Mouse (Mus musculus): ENCODE data around the gene Aurka.
A peak's percentile ranks its signal among the peaks of the same experiment; 100 is the strongest.

Gene Aurka

GRCm38 (mm10) chr2:172370411-172371223, at the start of gene Aurka, which contains the start of gene Cstf1:
TSS of gene Aurka (minus strand) at chr2:172370535.
TSS of gene Cstf1 (plus strand) at chr2:172370681.
- DNase-seq (ENCODE audit: low read depth, low spot score) = peak; percentile 98

- DNase-seq (ENCODE audit: low read depth, low spot score) = no peak
Measured at GRCm38 (mm10) chr2:172418208-172418607, 47.9 kb upstream of the Aurka start.

GRCm38 (mm10) chr2:172416876-172417275, 46.5 kb upstream of the Aurka start:
- no peak for DNase-seq (ENCODE audit: low read depth, low spot score)

- DNase-seq (ENCODE audit: low read depth, low spot score) = no peak
Measured at GRCm38 (mm10) chr2:172416218-172416617, 45.9 kb upstream of the Aurka start.

DNA sequence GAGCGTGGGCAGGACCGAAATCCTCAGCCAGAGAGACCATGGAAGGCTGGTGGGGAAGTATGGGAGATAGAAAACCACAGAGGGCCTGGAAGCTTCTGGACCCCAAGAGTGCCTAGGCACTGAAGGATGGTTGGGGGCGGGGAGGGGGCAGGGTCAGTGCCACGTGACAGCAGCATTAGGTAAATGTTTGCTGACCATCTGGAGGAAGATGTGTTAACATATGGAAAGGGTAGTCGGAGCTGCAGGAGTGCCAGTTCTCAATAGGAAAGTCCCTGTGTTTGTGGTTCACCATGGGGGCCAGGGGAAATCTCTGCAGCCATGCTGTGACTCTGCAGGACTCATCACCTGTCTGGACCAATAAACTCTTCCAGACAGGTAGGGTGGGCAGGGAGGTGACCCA, 43.6 kb upstream of the Aurka start:
- no peak for DNase-seq (ENCODE audit: low read depth, low spot score)

- no peak for DNase-seq (ENCODE audit: low read depth, low spot score)
Measured at GRCm38 (mm10) chr2:172413273-172413672, 42.9 kb upstream of the Aurka start.

GRCm38 (mm10) chr2:172412454-172412853, 42.1 kb upstream of the Aurka start:
- DNase-seq (ENCODE audit: low read depth, low spot score) = peak; percentile 37

DNA sequence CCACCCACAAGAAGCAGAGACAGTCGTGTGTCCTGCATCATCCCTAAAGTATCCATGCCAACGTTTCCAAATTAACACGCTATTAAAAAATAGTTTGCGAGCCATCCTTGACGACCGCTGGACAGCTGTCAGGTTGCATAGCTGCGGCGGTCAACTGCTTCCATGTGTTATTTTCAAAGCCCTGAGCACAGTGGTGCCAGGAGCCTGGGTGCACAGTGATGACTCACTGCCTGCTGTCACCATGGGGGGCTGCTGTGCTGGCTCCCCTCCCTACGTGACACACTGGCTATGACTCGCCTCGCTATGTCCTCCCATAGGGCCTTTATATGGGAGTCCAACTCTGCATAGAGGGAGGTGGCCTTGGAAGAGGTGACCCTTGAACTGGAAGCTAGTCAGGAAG, 40.8 kb upstream of the Aurka start:
- DNase-seq (ENCODE audit: low read depth, low spot score) = no peak

DNA sequence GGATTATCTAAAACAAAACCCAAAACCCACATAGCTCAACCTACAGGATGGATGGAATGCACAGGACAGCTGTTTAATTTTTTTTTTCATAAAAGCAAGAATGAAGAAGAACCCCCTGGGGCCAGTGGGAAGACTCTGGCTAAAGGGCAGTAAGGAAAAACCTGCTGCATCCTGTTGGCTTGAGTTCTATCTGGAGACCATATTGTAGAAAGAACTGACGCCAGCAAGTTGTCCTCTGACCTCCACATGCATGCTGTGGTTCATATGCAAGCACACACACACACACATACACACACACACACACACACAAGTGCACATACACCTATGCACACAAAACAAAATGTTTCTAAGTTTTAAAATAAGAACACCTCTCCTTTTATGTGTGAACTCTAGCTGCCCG, 40.4 kb upstream of the Aurka start:
- DNase-seq (ENCODE audit: low read depth, low spot score) = no peak

DNA sequence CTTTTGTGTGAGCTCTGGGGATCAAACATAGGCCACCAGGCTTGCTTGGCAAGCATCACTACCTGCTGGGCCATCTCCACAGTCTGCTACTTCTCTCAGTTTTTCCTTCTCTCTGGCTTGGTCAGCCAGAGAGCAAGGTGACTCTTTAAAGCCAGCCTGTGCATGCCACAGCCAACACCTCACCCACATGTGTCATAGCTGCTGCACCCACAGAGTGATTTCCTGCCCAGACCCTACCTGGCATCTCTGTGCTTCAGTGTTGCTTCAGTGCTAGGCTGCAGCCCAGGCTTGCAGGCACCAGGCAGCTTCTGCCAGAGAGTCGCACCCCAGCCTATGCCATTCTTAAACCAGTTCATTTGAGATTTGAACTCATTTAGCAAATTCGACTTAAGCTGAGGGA, 37.2 kb upstream of the Aurka start:
- no peak for DNase-seq (ENCODE audit: low read depth, low spot score)

DNA sequence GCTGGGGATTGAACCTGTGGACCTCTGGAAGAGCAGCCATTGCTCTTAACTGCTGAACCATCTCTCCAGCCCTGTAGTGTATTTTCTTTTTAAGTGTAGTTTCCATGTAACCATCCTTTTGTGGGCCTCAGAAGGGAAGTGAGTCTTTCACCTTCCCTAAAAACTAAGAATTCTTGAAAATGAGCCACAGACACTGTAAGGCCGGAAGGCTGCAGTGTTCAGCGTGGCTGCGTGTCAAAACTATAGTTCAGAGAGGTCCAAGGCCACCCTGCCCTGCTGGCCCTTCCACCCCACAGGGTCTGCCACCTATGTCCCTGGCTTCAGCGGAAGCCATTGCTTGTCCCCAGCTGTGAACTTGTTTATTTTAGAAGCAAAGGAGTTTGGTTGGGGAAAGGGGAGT, 35.8 kb upstream of the Aurka start:
- no peak for DNase-seq (ENCODE audit: low read depth, low spot score)

- no peak for DNase-seq (ENCODE audit: low read depth, low spot score)
Measured at GRCm38 (mm10) chr2:172405011-172405410, 34.7 kb upstream of the Aurka start.

DNA sequence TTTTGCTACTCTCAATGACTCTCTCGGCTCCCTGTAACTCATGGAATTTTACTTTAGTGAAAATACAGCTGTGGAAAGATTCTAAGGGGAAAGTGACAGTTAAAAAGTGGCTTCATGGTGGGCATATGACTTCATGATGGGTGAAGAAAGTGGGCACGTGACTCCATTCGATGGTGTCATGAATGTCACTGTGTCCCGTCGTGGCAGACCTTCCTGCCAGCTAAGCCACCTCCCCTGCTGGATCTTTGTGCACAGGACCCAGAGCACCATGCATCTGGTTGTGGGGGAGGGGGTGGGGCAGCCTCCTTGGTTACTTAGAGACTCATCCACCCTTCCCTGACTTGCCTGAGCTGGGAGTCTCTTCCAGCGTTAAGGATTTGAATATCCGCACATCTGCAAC, 33.9 kb upstream of the Aurka start:
- DNase-seq (ENCODE audit: low read depth, low spot score) = no peak

DNA sequence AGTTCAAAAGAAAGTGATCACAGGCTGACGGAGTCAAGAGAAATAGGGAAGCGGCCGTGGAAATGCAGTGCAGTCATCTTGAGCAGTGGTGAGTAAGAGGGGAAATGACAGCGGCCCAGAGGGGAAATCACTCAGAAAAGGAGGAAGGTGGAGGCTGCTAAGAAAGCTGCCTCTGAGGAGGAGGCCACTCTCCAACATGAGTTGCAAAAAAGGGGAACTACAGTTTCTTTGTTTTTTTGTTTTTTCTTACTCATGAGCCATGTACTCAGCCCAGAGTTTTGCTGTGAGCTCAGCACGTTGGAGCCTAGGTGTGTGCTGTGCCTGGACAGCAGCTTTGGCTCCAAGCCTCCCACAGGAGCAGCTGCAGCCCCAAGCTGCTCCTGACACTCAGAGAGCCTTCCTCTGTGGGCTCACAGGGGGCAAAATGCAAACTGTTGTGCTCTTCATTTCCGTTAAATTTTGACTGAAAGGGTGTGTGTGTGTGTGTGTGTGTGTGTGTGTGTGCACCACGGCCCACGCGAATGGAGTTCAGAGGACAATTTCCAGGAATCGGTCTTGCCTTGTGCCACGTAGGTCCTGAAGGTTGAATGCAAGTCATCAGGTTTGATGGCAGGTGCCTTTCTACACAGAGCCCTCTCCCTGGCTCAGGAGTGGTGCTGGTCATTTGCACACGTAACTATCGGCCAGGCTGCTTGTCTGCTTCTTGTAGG, 30.9 kb upstream of the Aurka start:
- peak; percentile 88 for DNase-seq (ENCODE audit: low read depth, low spot score)

GRCm38 (mm10) chr2:172399901-172400300, 29.6 kb upstream of the Aurka start:
- DNase-seq (ENCODE audit: low read depth, low spot score) = no peak

GRCm38 (mm10) chr2:172395961-172396360, 25.6 kb upstream of the Aurka start:
- no peak for DNase-seq (ENCODE audit: low read depth, low spot score)

- no peak for DNase-seq (ENCODE audit: low read depth, low spot score)
Measured at GRCm38 (mm10) chr2:172394671-172395070, 24.3 kb upstream of the Aurka start.

GRCm38 (mm10) chr2:172394052-172394392, 23.7 kb upstream of the Aurka start:
- DNase-seq (ENCODE audit: low read depth, low spot score) = no peak

- peak; percentile 67 for DNase-seq (ENCODE audit: low read depth, low spot score)
Measured at GRCm38 (mm10) chr2:172393391-172394051, 23.2 kb upstream of the Aurka start, which contains the start of gene Cass4. TSS of gene Cass4 (plus strand) at chr2:172393794.

DNA sequence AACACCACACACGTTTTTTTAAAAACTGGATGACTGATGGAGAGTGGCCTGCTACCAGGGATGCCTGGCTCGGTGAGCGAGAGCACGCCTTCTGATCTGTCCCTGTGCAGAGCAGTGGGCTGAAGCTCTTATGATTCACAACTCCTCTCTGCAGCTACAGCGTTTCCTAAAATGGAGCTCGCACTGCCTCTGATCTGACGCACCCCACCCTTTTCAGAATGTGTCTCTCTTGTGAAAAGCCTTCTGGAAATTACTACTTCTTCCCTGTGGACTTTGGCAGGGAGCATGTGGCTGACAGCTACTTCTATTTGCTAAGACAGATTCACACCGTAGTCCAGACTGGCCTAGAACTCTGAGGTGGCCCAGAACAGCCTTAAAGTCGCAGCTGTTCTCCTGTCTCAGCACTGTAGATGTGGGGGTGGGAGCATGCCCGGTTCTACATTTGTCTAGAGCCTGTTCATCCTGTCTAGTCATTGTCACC, 21.7 kb upstream of the Aurka start:
- no peak for DNase-seq (ENCODE audit: low read depth, low spot score)

- DNase-seq (ENCODE audit: low read depth, low spot score) = no peak
Measured at GRCm38 (mm10) chr2:172390341-172390740, 20.0 kb upstream of the Aurka start.

GRCm38 (mm10) chr2:172384715-172385114, 14.4 kb upstream of the Aurka start:
- no peak for DNase-seq (ENCODE audit: low read depth, low spot score)

Measured in A20 (cell line).